Mouse (Mus musculus): ENCODE measurements at regions not wholly inside any gene's neighbourhood (a gene's known extent, or its start where the extent isn't known, plus 50 kb on each side); places are given as distances from the start of the nearest gene placed in this dataset.

- peak; percentile 24 for DNase-seq (ENCODE audit: low read depth, low spot score)
Observed at GRCm38 (mm10) chr15:38351701-38352100, 926.3 kb downstream of the 4930447A16Rik start.

GRCm38 (mm10) chr15:38353371-38353770, 928.0 kb downstream of the 4930447A16Rik start:
- no peak for DNase-seq (ENCODE audit: low read depth, low spot score)

- no peak for DNase-seq (ENCODE audit: low read depth, low spot score)
Observed at GRCm38 (mm10) chr15:38359053-38359452, 933.7 kb downstream of the 4930447A16Rik start.

- DNase-seq (ENCODE audit: low read depth, low spot score) = no peak
Observed at GRCm38 (mm10) chr15:38363522-38363921, 938.2 kb downstream of the 4930447A16Rik start.

GRCm38 (mm10) chr15:38364014-38364413, 938.7 kb downstream of the 4930447A16Rik start:
- DNase-seq (ENCODE audit: low read depth, low spot score) = no peak

- no peak for DNase-seq (ENCODE audit: low read depth, low spot score)
Observed at GRCm38 (mm10) chr15:38367643-38368042, 942.3 kb downstream of the 4930447A16Rik start.

- no peak for DNase-seq (ENCODE audit: low read depth, low spot score)
Observed at GRCm38 (mm10) chr15:38368291-38368690, 942.9 kb downstream of the 4930447A16Rik start.

GRCm38 (mm10) chr15:38371404-38372090, 946.2 kb downstream of the 4930447A16Rik start:
- no peak for DNase-seq (ENCODE audit: low read depth, low spot score)

GRCm38 (mm10) chr15:38373797-38374196, 948.4 kb downstream of the 4930447A16Rik start:
- peak; percentile 54 for DNase-seq (ENCODE audit: low read depth, low spot score)

GRCm38 (mm10) chr15:38374786-38375185, 949.4 kb downstream of the 4930447A16Rik start:
- no peak for DNase-seq (ENCODE audit: low read depth, low spot score)

GRCm38 (mm10) chr15:38378106-38378505, 952.8 kb downstream of the 4930447A16Rik start:
- DNase-seq (ENCODE audit: low read depth, low spot score) = no peak

- DNase-seq (ENCODE audit: low read depth, low spot score) = no peak
Observed at GRCm38 (mm10) chr15:38387617-38388016, 962.3 kb downstream of the 4930447A16Rik start.

- no peak for DNase-seq (ENCODE audit: low read depth, low spot score)
Observed at GRCm38 (mm10) chr15:38388436-38388835, 963.1 kb downstream of the 4930447A16Rik start.

GRCm38 (mm10) chr15:38390450-38390849, 965.1 kb downstream of the 4930447A16Rik start:
- DNase-seq (ENCODE audit: low read depth, low spot score) = no peak

GRCm38 (mm10) chr15:38391420-38391819, 966.1 kb downstream of the 4930447A16Rik start:
- no peak for DNase-seq (ENCODE audit: low read depth, low spot score)

GRCm38 (mm10) chr15:38391860-38392259, 966.5 kb downstream of the 4930447A16Rik start:
- no peak for DNase-seq (ENCODE audit: low read depth, low spot score)

- no peak for DNase-seq (ENCODE audit: low read depth, low spot score)
Observed at GRCm38 (mm10) chr15:38392441-38393149, 967.2 kb downstream of the 4930447A16Rik start.

GRCm38 (mm10) chr15:38398852-38399251, 973.5 kb downstream of the 4930447A16Rik start:
- no peak for DNase-seq (ENCODE audit: low read depth, low spot score)

- DNase-seq (ENCODE audit: low read depth, low spot score) = no peak
Observed at GRCm38 (mm10) chr15:38402762-38403161, 977.4 kb downstream of the 4930447A16Rik start.

GRCm38 (mm10) chr15:38403760-38404375, 978.5 kb downstream of the 4930447A16Rik start:
- DNase-seq (ENCODE audit: low read depth, low spot score) = no peak

GRCm38 (mm10) chr15:38406114-38406960, 981.0 kb downstream of the 4930447A16Rik start:
- peak; percentile 7 for DNase-seq (ENCODE audit: low read depth, low spot score)

GRCm38 (mm10) chr15:38407476-38407875, 982.1 kb downstream of the 4930447A16Rik start:
- DNase-seq (ENCODE audit: low read depth, low spot score) = no peak
